Mouse (Mus musculus) midbrain, embryonic 12.5 days (tissue): ENCODE data around the gene Lrguk. TPM values are rescaled to one million over a fixed set of nuclear protein-coding genes. Genes with fewer than 3 reads are reported as not detected.

Source experiments
- ATAC-seq: fragments of 200-750 bp; cut with Nextera tagmentation; 2 replicates; pipeline ENCODE4 v1.8.0; 2017; ENCODE audit warnings: low read depth, moderate TSS enrichment, moderate library complexity; ENCODE audit not compliant: low FRiP score
- H3K27ac ChIP-seq: fragments of 300-500 bp; sonication (generic); replicated peaks from 2 replicates; pipeline ENCODE4 v1.5.1; 2016; ENCODE audit warnings: mild to moderate bottlenecking
- H3K27me3 ChIP-seq: fragments of 300-500 bp; sonication (generic); 2 replicates; pipeline ENCODE4 v1.6.1; 2016; ENCODE audit warnings: mild to moderate bottlenecking
- H3K36me3 ChIP-seq: fragments of 300-500 bp; sonication (generic); 2 replicates; pipeline ENCODE4 v1.6.1; 2016
- H3K4me1 ChIP-seq: fragments of 300-500 bp; sonication (generic); 2 replicates; pipeline ENCODE4 v1.6.1; 2016
- H3K4me2 ChIP-seq: fragments of 300-500 bp; sonication (generic); replicated peaks from 2 replicates; pipeline ENCODE4 v1.6.1; 2016; ENCODE audit warnings: mild to moderate bottlenecking, moderate library complexity
- H3K4me3 ChIP-seq: fragments of 300-500 bp; sonication (generic); 2 replicates; pipeline ENCODE4 v1.5.1; 2016; ENCODE audit warnings: mild to moderate bottlenecking
- H3K9ac ChIP-seq: fragments of 300-500 bp; sonication (generic); replicated peaks from 2 replicates; pipeline ENCODE4 v1.6.1; 2016; ENCODE audit warnings: mild to moderate bottlenecking, moderate library complexity
- H3K9me3 ChIP-seq: fragments of 300-500 bp; sonication (generic); 2 replicates; pipeline ENCODE4 v1.6.1; 2016; ENCODE audit warnings: mild to moderate bottlenecking
- WGBS: fragments of 180-500 bp; shearing (Covaris S2); methylation state at CpG from one replicate; pipeline ENCODE4 v1.1.7; 2016; 5-methylcytosine and 5-hydroxymethylcytosine counted together
- polyA plus RNA-seq: library from polyadenylated mRNA; unstranded; fragments of >200 nt; fragmentation: Nextera tagmentation; extraction: Ambion mirVana; gene quantifications from 2 replicates; pipeline ENCODE4 v1.2.1, GENCODE M21; 2016

Gene Lrguk
- polyA plus RNA-seq, 1 experiment from 2014 or later = 0.99 TPM

- Histone ChIP-seq H3K27me3 (no peaks in the 10 kb centered on the region; the same call in 1 of the 2 replicates), H3K4me3 (no peak overlapping the region), H3K9me3 (no peaks in the 10 kb centered on the region), H3K27ac (no peak overlapping the region), H3K36me3 (no peaks in the 10 kb centered on the region), H3K4me2 (no peak overlapping the region), H3K9ac (no peak overlapping the region), H3K4me1 (peaks cover 9% of the 10 kb centered on the region; the same call in 1 of the 2 replicates)
- 89% methylated on average over 3 of the region's 3 CpGs for WGBS
- ATAC-seq = no peak
These were observed 44.7 kb downstream of the Lrguk start for GRCm38 (mm10) chr6:34073931-34074442.

- no peak overlapping the region for H3K27ac ChIP-seq
- no peaks in the 10 kb centered on the region; the same call in 1 of the 2 replicates for H3K27me3 ChIP-seq
- peaks cover 9% of the 10 kb centered on the region; the same call in 1 of the 2 replicates for H3K4me1 ChIP-seq
- no peaks in the 10 kb centered on the region for H3K9me3 ChIP-seq
- H3K4me2 ChIP-seq = no peak overlapping the region
- no peak for ATAC-seq
- no peaks in the 10 kb centered on the region for H3K36me3 ChIP-seq
- H3K4me3 ChIP-seq = no peak overlapping the region
- H3K9ac ChIP-seq = no peak overlapping the region
- WGBS = 89% methylated on average over 11 of the region's 11 CpGs
These were observed 46.3 kb downstream of the Lrguk start for GRCm38 (mm10) chr6:34075520-34075919.

- Histone ChIP-seq H3K36me3 (no peaks in the 10 kb centered on the region), H3K4me2 (no peak overlapping the region), H3K9ac (no peak overlapping the region), H3K4me1 (peaks cover 18% of the 10 kb centered on the region), H3K4me3 (no peak overlapping the region), H3K27me3 (no peaks in the 10 kb centered on the region), H3K9me3 (no peaks in the 10 kb centered on the region), H3K27ac (no peak overlapping the region)
- WGBS = 92% methylated on average over 5 of the region's 5 CpGs
- no peak for ATAC-seq
These were observed 54.2 kb downstream of the Lrguk start for GRCm38 (mm10) chr6:34083471-34083870.

- no peak overlapping the region for H3K4me2 ChIP-seq
- ATAC-seq = no peak
- WGBS = 96% methylated on average over 4 of the region's 4 CpGs
- H3K4me3 ChIP-seq = no peak overlapping the region
- no peaks in the 10 kb centered on the region for H3K27me3 ChIP-seq
- H3K9ac ChIP-seq = no peak overlapping the region
- no peaks in the 10 kb centered on the region for H3K9me3 ChIP-seq
- no peaks in the 10 kb centered on the region for H3K36me3 ChIP-seq
- H3K4me1 ChIP-seq = peaks cover 18% of the 10 kb centered on the region
- H3K27ac ChIP-seq = no peak overlapping the region
These were observed 58.5 kb downstream of the Lrguk start for GRCm38 (mm10) chr6:34087701-34088100.

GRCm38 (mm10) chr6:34088986-34089385 is 59.7 kb downstream of the Lrguk start:
- Histone ChIP-seq H3K4me1 (peaks cover 15% of the 10 kb centered on the region), H3K36me3 (no peaks in the 10 kb centered on the region), H3K9me3 (no peaks in the 10 kb centered on the region), H3K9ac (no peak overlapping the region), H3K27me3 (no peaks in the 10 kb centered on the region), H3K27ac (no peak overlapping the region), H3K4me2 (no peak overlapping the region), H3K4me3 (no peak overlapping the region)
- 93% methylated on average over 3 of the region's 3 CpGs for whole genome bisulfite sequencing
- no peak for ATAC-seq

GRCm38 (mm10) chr6:34091537-34091936 is 62.3 kb downstream of the Lrguk start:
- no peaks in the 10 kb centered on the region for H3K4me1 ChIP-seq
- H3K27me3 ChIP-seq = no peaks in the 10 kb centered on the region
- WGBS = 68% methylated on average over 3 of the region's 3 CpGs
- no peak overlapping the region for H3K4me3 ChIP-seq
- H3K9ac ChIP-seq = no peak overlapping the region
- no peaks in the 10 kb centered on the region for H3K36me3 ChIP-seq
- no peak overlapping the region for H3K4me2 ChIP-seq
- ATAC-seq = no peak
- no peaks in the 10 kb centered on the region for H3K9me3 ChIP-seq
- H3K27ac ChIP-seq = no peak overlapping the region

- H3K4me3 ChIP-seq = no peak overlapping the region
- no peaks in the 10 kb centered on the region for H3K9me3 ChIP-seq
- H3K27me3 ChIP-seq = no peaks in the 10 kb centered on the region
- no peaks in the 10 kb centered on the region for H3K4me1 ChIP-seq
- H3K4me2 ChIP-seq = no peak overlapping the region
- no peak overlapping the region for H3K27ac ChIP-seq
- 95% methylated on average over 6 of the region's 6 CpGs for WGBS
- no peaks in the 10 kb centered on the region for H3K36me3 ChIP-seq
- no peak overlapping the region for H3K9ac ChIP-seq
- no peak for ATAC-seq
These were observed 67.0 kb downstream of the Lrguk start for GRCm38 (mm10) chr6:34096274-34096673.

- no peak overlapping the region for H3K4me2 ChIP-seq
- ATAC-seq = no peak
- H3K4me3 ChIP-seq = no peak overlapping the region
- 90% methylated on average over 4 of the region's 4 CpGs for WGBS
- H3K9ac ChIP-seq = no peak overlapping the region
- no peaks in the 10 kb centered on the region for H3K9me3 ChIP-seq
- H3K27ac ChIP-seq = no peak overlapping the region
- no peaks in the 10 kb centered on the region for H3K4me1 ChIP-seq
- no peaks in the 10 kb centered on the region for H3K36me3 ChIP-seq
- H3K27me3 ChIP-seq = no peaks in the 10 kb centered on the region
These were observed 67.7 kb downstream of the Lrguk start for GRCm38 (mm10) chr6:34096905-34097304.

- 91% methylated on average over 6 of the region's 6 CpGs for WGBS
- H3K9me3 ChIP-seq = no peaks in the 10 kb centered on the region
- H3K27me3 ChIP-seq = no peaks in the 10 kb centered on the region
- no peaks in the 10 kb centered on the region for H3K4me1 ChIP-seq
- H3K4me3 ChIP-seq = no peak overlapping the region
- no peak overlapping the region for H3K27ac ChIP-seq
- H3K9ac ChIP-seq = no peak overlapping the region
- ATAC-seq = no peak
- H3K4me2 ChIP-seq = no peak overlapping the region
- no peaks in the 10 kb centered on the region for H3K36me3 ChIP-seq
These were observed 70.5 kb downstream of the Lrguk start for GRCm38 (mm10) chr6:34099725-34100124.

- 93% methylated on average over 15 of the region's 15 CpGs for WGBS
- Histone ChIP-seq H3K27ac (no peak overlapping the region), H3K4me2 (no peak overlapping the region), H3K9me3 (no peaks in the 10 kb centered on the region), H3K4me3 (no peak overlapping the region), H3K27me3 (no peaks in the 10 kb centered on the region), H3K36me3 (no peaks in the 10 kb centered on the region), H3K4me1 (no peaks in the 10 kb centered on the region), H3K9ac (no peak overlapping the region)
- ATAC-seq = no peak
These were observed 72.5 kb downstream of the Lrguk start for GRCm38 (mm10) chr6:34101531-34102396.

GRCm38 (mm10) chr6:34103251-34103920 is 74.1 kb downstream of the Lrguk start:
- H3K9me3 ChIP-seq = no peaks in the 10 kb centered on the region
- no peak for ATAC-seq
- no peak overlapping the region for H3K4me2 ChIP-seq
- no peak overlapping the region for H3K4me3 ChIP-seq
- H3K36me3 ChIP-seq = no peaks in the 10 kb centered on the region
- H3K4me1 ChIP-seq = no peaks in the 10 kb centered on the region
- 92% methylated on average over 17 of the region's 17 CpGs for WGBS
- no peaks in the 10 kb centered on the region for H3K27me3 ChIP-seq
- no peak overlapping the region for H3K9ac ChIP-seq
- H3K27ac ChIP-seq = no peak overlapping the region

GRCm38 (mm10) chr6:34110571-34110970 is 81.3 kb downstream of the Lrguk start:
- Histone ChIP-seq H3K9me3 (no peaks in the 10 kb centered on the region), H3K4me1 (peaks cover 3% of the 10 kb centered on the region; the same call in 1 of the 2 replicates), H3K27me3 (no peaks in the 10 kb centered on the region), H3K4me2 (no peak overlapping the region), H3K27ac (no peak overlapping the region), H3K4me3 (no peak overlapping the region), H3K36me3 (no peaks in the 10 kb centered on the region), H3K9ac (no peak overlapping the region)
- no peak for ATAC-seq
- WGBS = 51% methylated on average over 10 of the region's 10 CpGs
